Mouse (Mus musculus) intestine, embryonic 14.5 days (tissue): ENCODE measurements at regions not wholly inside any gene's neighbourhood (a gene's known extent, or its start where the extent isn't known, plus 50 kb on each side); places are given as distances from the start of the nearest gene placed in this dataset.

ENCODE experiments used
- ATAC-seq: fragments of 200-750 bp; cut with Nextera tagmentation; replicated peaks from 2 replicates; pipeline ENCODE4 v1.8.0; 2017; ENCODE audit warnings: low read depth, moderate number of reproducible peaks, moderate TSS enrichment, moderate library complexity; ENCODE audit not compliant: low FRiP score, low TSS enrichment
- DNase-seq: peaks from one replicate; pipeline ENCODE4 v3.0.0-alpha.2; 2018; ENCODE audit warnings: low spot score
- H3K27ac ChIP-seq: fragments of 300-500 bp; sonication (generic); 2 replicates; pipeline ENCODE4 v1.5.1; 2014; ENCODE audit warnings: low read depth, mild to moderate bottlenecking, control low read depth
- H3K27me3 ChIP-seq: fragments of 300-500 bp; sonication (generic); replicated peaks from 2 replicates; pipeline ENCODE4 v1.6.1; 2014; ENCODE audit warnings: low read length, control low read depth; ENCODE audit not compliant: control insufficient read depth, insufficient read depth
- H3K36me3 ChIP-seq: fragments of 300-500 bp; sonication (generic); 2 replicates; pipeline ENCODE4 v1.6.1; 2014; ENCODE audit warnings: low read length, control low read depth; ENCODE audit not compliant: control insufficient read depth, insufficient read depth
- H3K4me1 ChIP-seq: fragments of 300-500 bp; sonication (generic); replicated peaks from 2 replicates; pipeline ENCODE4 v1.6.1; 2014; ENCODE audit warnings: low read length, control low read depth, mixed read lengths; ENCODE audit not compliant: control insufficient read depth, insufficient read depth
- H3K4me2 ChIP-seq: fragments of 300-500 bp; sonication (generic); 2 replicates; pipeline ENCODE4 v1.6.1; 2014; ENCODE audit warnings: low read length
- H3K4me3 ChIP-seq: fragments of 300-500 bp; sonication (generic); 2 replicates; pipeline ENCODE4 v1.5.1; 2014; ENCODE audit warnings: low read depth, low read length, control low read depth, mixed read lengths
- H3K9ac ChIP-seq: fragments of 300-500 bp; sonication (generic); 2 replicates; pipeline ENCODE4 v1.6.1; 2014; ENCODE audit warnings: mild to moderate bottlenecking, low read length
- H3K9me3 ChIP-seq: fragments of 300-500 bp; sonication (generic); 2 replicates; pipeline ENCODE4 v1.6.1; 2016; ENCODE audit warnings: low read length, control low read depth; ENCODE audit not compliant: control insufficient read depth
- WGBS: fragments of 180-500 bp; shearing (Covaris S2); extraction: QIAGEN DNeasy Blood & Tissue Kit; methylation state at CpG from one replicate; pipeline ENCODE4 v1.1.7; 2014; 5-methylcytosine and 5-hydroxymethylcytosine counted together

GRCm38 (mm10) chr7:67437216-67438006 lies 64.8 kb upstream of the Mef2a start:
- ATAC-seq (0 out of 2 replicates have a peak, but pooled peaks have one; percentile 43), DNase-seq (no peak)
- 58% methylated on average over 8 of the region's 8 CpGs for WGBS

GRCm38 (mm10) chr7:67435643-67436339 lies 63.1 kb upstream of the Mef2a start:
- no peak overlapping the region for H3K27ac ChIP-seq
- DNase-seq (no peak), ATAC-seq (no peak)
- H3K4me3 ChIP-seq, result no peak overlapping the region
- WGBS, result 58% methylated on average over 11 of the region's 11 CpGs
- H3K4me1 ChIP-seq, result no peaks in the 10 kb centered on the region
- no peak overlapping the region for H3K9ac ChIP-seq
- H3K36me3 ChIP-seq, result no peaks in the 10 kb centered on the region
- no peaks in the 10 kb centered on the region for H3K9me3 ChIP-seq
- H3K27me3 ChIP-seq, result no peaks in the 10 kb centered on the region
- no peak overlapping the region for H3K4me2 ChIP-seq

More at GRCm38 (mm10) chr7:67437216-67438006, 64.8 kb upstream of the Mef2a start:
- Histone ChIP-seq H3K9ac (no peak overlapping the region), H3K27ac (no peak overlapping the region), H3K4me1 (no peaks in the 10 kb centered on the region), H3K36me3 (no peaks in the 10 kb centered on the region), H3K4me3 (no peak overlapping the region), H3K27me3 (no peaks in the 10 kb centered on the region), H3K4me2 (no peak overlapping the region), H3K9me3 (no peaks in the 10 kb centered on the region)

GRCm38 (mm10) chr7:67430987-67431386 lies 58.3 kb upstream of the Mef2a start:
- H3K9ac ChIP-seq, result no peak overlapping the region
- no peaks in the 10 kb centered on the region for H3K36me3 ChIP-seq
- no peaks in the 10 kb centered on the region for H3K27me3 ChIP-seq
- H3K4me1 ChIP-seq, result no peaks in the 10 kb centered on the region
- DNase-seq (no peak), ATAC-seq (no peak)
- H3K27ac ChIP-seq, result no peak overlapping the region
- WGBS, result 81% methylated on average over 7 of the region's 7 CpGs
- H3K9me3 ChIP-seq, result no peaks in the 10 kb centered on the region
- H3K4me2 ChIP-seq, result no peak overlapping the region
- no peak overlapping the region for H3K4me3 ChIP-seq

GRCm38 (mm10) chr7:67430041-67430440 lies 57.4 kb upstream of the Mef2a start:
- WGBS, result 89% methylated on average over 4 of the region's 4 CpGs
- ATAC-seq (no peak), DNase-seq (no peak)
- Histone ChIP-seq H3K9me3 (no peaks in the 10 kb centered on the region), H3K4me2 (no peak overlapping the region), H3K4me3 (no peak overlapping the region), H3K36me3 (no peaks in the 10 kb centered on the region), H3K27me3 (no peaks in the 10 kb centered on the region), H3K27ac (no peak overlapping the region), H3K9ac (no peak overlapping the region), H3K4me1 (no peaks in the 10 kb centered on the region)

GRCm38 (mm10) chr7:67429008-67429873 lies 56.6 kb upstream of the Mef2a start:
- 92% methylated on average over 28 of the region's 28 CpGs for WGBS

GRCm38 (mm10) chr7:67428388-67428787 lies 55.7 kb upstream of the Mef2a start:
- H3K4me1 ChIP-seq, result no peaks in the 10 kb centered on the region
- ATAC-seq (no peak), DNase-seq (no peak)
- H3K27me3 ChIP-seq, result no peaks in the 10 kb centered on the region
- H3K4me3 ChIP-seq, result no peak overlapping the region
- no peak overlapping the region for H3K4me2 ChIP-seq
- 88% methylated on average over 3 of the region's 3 CpGs for WGBS
- H3K27ac ChIP-seq, result no peak overlapping the region
- H3K9me3 ChIP-seq, result no peaks in the 10 kb centered on the region
- no peaks in the 10 kb centered on the region for H3K36me3 ChIP-seq
- no peak overlapping the region for H3K9ac ChIP-seq

More at GRCm38 (mm10) chr7:67429008-67429873, 56.6 kb upstream of the Mef2a start:
- Histone ChIP-seq H3K4me2 (no peak overlapping the region), H3K27ac (no peak overlapping the region), H3K9ac (no peak overlapping the region), H3K4me3 (no peak overlapping the region), H3K27me3 (no peaks in the 10 kb centered on the region), H3K9me3 (no peaks in the 10 kb centered on the region), H3K36me3 (no peaks in the 10 kb centered on the region), H3K4me1 (no peaks in the 10 kb centered on the region)
- no peak for DNase-seq
- no peak for ATAC-seq

- no peak overlapping the region for H3K4me2 ChIP-seq
- DNase-seq, result no peak
- no peak overlapping the region for H3K9ac ChIP-seq
- H3K36me3 ChIP-seq, result no peaks in the 10 kb centered on the region
- no peak overlapping the region for H3K4me3 ChIP-seq
- H3K27me3 ChIP-seq, result no peaks in the 10 kb centered on the region
- H3K27ac ChIP-seq, result no peak overlapping the region
- peaks cover 4% of the 10 kb centered on the region; the same call in 1 of the 2 replicates for H3K4me1 ChIP-seq
- no peaks in the 10 kb centered on the region for H3K9me3 ChIP-seq
- ATAC-seq, result no peak
These were observed 53.4 kb upstream of the Mef2a start for GRCm38 (mm10) chr7:67426076-67426475.

- Histone ChIP-seq H3K9me3 (no peaks in the 10 kb centered on the region), H3K4me3 (no peak overlapping the region), H3K9ac (no peak overlapping the region), H3K4me1 (peaks cover 4% of the 10 kb centered on the region; the same call in 1 of the 2 replicates), H3K36me3 (no peaks in the 10 kb centered on the region), H3K4me2 (no peak overlapping the region), H3K27me3 (no peaks in the 10 kb centered on the region), H3K27ac (no peak overlapping the region)
- WGBS, result 61% methylated on average over 1 of the region's 1 CpGs
- DNase-seq (no peak), ATAC-seq (no peak)
These were observed 52.9 kb upstream of the Mef2a start for GRCm38 (mm10) chr7:67425581-67425980.
